Mouse (Mus musculus) gastrocnemius, postnatal 36 days (tissue): ENCODE measurements around the gene Myo1d. TPM values are rescaled to one million over a fixed set of nuclear protein-coding genes. Genes with fewer than 3 reads are reported as not detected.

Experiments
- DNase-seq, 2 experiments: peaks; one replicate each; pipeline ENCODE4 v3.0.0; 2022
- intact Hi-C: fragments of 180-260 bp; cut with DNase I; formaldehyde crosslinking; loops from one replicate; pipeline ENCODE4 v1.15.1; 2025
- total RNA-seq, 2 experiments: library from RNA; stranded (reverse); gene quantifications; 2 replicates each; pipeline ENCODE4 v1.2.3; 2021

The Myo1d gene
- total RNA-seq, 2 experiments from 2014 or later, result 3.0 to 3.5 TPM

DNA sequence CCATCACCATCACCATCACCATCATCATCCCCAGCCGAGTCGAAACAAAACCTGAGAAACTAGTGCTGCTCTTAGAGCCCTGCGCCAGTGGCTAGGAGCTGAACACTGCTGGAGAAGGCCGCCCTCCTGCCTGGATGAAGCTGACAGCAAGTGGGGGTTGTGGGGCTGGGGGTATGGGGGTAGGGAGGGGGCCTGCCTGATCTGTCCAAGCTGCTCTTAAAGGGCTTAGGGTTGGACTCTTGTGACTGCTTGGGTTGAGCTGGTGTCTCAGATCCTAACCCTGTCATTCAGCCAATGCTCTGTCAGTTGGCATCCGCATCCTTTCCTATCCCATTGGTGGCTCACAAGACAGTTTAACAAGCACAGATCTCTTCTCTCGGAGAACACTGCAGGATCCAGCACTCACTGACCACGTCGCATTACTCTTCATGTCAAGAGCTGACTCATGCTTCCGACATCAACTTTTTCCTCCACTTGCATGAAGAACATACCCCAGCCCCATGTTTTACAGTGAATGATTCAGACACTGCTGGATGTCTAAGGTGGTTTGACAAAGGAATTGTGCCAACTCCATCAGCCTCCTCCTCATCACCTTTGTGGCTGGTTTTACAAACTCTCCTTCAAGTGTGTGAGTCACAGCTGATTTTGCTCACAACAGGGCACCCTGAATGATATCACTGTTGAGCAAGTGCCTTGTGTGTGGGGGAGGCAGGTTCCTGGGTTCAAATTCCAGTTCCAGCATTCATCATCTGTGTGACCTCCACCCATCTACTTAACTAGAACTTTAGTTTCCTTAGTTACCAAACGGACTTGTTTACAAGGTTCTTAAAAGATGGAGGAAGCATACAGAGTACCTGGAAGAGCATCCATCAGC lies 150.6 kb downstream of the Myo1d start:
- intact Hi-C loops, result no loop called here

DNA sequence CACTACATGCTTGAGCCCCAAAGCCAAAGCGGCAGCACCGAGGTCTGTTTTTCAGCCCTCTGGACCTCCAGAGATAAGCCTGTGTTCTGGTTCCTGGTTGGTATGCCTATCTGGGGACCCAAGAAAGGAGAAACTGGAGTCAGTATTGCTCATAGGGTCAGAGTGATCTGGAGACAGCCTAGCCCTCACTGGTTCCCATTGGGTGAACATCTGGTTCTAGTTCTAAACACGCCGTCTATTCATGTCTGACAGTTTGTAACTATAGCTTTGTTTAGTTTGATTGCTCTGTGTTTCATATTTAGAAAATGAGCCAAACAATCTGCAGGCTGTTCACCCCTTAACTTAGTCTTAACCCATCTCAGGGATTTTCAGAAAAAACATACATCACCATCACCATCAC lies 151.2 kb downstream of the Myo1d start:
- no peak for DNase-seq
- intact Hi-C loops, result no loop called here

More for the DNA sequence above, 150.6 kb downstream of the Myo1d start:
- no peak for DNase-seq

DNA sequence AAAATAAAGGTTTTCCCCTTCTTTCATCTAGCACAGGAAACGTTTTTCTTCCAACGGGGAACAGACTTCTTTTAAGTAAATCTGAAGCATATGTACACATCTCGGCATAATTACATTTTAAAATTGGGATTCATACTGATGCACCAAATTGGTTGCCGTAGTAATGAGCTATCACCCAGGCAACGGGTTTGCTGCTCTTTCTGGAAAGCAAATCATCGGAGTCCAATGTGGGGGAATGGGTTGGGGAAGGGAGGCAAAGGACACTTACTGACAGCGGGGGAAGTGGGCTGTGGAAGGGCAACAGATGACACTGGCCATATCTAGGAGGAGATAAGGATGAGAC lies 156.8 kb downstream of the Myo1d start:
- intact Hi-C loops, result no loop called here
- no peak for DNase-seq

DNA sequence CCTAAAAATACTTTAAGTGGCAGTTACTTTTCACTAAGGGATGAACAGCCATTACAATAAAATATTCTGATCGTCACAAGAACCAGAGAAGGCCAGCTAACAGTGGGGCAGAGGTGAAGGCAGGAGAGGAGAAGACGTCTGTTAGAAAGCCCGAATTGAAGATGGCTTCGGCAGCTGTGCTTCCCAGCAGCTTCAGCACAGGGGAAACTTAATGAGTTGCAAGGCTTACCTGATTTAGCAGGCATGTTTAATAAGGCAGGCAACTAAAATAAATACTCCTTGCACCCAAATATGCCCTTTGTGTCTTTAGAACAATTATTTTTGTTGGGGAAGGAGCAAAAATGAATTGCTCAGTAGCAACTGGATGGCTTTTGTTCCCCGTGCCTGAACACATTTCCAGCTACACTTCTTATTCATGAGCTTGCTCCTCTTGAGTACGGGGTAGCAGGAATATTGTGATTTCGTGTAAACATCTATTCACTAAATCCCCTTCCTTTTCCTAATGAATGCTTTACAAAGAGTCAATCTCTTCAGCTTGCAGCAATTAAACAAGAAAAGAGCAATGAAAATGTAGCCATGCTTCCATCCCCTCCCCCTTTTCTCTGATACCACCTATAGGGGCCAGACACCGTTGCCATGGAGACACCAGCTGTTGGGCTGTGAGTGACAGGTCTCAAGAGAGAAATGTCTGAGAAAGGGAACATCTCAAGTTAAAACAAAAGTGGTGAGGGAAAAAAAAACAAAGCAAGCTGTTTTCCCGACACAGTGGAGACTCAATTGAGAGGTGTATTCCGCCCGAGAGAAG lies 157.4 kb downstream of the Myo1d start:
- no peak for DNase-seq
- intact Hi-C loops, result no loop called here

DNA sequence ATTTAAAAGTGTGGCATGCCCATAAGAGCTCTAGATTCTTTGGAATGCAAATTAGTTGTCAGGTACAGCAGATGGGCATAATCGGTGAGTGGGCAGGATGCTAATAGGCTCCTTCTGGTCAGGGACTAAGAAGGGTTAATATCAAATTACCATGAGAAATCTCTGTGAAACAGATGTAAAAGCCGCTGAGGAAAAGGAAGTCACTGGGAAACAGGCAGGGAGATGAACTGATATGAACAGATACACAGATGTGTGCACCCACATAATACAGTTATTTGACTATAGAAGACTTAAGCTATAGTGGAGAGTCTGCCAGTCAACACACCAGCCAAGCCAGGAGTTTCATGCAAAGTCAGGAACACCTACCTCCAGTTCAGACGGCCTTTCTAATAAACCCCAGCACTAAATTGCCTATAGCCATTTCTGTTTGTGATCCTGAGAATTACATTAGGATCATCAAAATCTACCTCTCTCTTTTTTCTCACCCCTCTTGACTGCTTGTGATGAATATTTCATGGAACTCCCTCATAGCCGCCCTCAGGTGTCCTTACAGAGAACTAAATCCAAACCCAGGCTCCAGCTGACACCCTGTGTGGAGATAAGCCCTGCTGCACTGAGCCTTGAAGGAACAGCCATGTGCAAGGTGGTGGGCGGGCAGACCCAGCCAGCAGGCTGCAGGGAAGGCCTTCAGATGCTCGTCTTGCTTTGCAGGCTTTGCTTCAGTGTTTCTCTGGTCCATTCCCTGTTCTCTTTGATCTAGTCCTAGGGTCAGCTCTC lies 164.7 kb downstream of the Myo1d start:
- intact Hi-C loops, result no loop called here
- DNase-seq, result no peak

DNA sequence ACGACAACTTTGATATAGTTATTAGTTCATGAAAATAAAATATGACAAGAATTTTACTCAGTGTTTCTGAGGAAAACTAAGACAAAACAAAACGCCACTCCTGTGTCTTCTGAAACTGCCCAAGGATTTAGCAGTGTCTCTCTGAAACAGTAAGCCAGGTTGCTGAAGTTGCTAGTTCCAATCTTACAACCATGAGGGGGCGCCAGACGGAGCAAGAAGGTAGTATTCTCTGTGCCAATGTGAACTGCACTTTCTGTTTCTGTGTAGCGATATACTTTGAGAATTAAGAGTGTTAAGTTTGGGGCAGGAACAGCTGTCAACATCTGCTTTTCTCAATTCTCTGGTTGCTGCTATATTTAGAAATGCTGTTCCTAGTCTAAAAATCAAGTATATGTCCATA lies 165.4 kb downstream of the Myo1d start:
- DNase-seq, result no peak
- intact Hi-C loops, result no loop called here

DNA sequence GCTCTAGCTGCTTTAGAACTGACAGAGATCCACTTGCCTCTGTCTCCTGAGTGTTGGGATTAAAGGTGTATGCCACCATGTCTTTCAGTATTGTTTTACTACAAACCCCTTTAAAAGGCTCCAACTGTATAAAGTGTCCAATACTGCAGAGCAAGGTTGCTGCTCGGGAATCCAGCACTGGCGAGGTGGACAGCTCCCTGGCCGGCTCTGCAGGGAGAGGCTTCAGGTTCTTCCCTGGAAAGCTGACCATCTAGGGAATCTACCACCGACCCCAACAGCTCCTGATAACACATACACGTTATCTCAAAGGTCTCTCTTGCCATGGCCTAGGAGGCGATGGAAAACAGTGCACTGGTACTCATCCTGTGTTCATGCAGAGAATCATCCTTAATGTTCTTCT lies 166.3 kb downstream of the Myo1d start:
- no peak for DNase-seq
- intact Hi-C loops, result no loop called here

DNA sequence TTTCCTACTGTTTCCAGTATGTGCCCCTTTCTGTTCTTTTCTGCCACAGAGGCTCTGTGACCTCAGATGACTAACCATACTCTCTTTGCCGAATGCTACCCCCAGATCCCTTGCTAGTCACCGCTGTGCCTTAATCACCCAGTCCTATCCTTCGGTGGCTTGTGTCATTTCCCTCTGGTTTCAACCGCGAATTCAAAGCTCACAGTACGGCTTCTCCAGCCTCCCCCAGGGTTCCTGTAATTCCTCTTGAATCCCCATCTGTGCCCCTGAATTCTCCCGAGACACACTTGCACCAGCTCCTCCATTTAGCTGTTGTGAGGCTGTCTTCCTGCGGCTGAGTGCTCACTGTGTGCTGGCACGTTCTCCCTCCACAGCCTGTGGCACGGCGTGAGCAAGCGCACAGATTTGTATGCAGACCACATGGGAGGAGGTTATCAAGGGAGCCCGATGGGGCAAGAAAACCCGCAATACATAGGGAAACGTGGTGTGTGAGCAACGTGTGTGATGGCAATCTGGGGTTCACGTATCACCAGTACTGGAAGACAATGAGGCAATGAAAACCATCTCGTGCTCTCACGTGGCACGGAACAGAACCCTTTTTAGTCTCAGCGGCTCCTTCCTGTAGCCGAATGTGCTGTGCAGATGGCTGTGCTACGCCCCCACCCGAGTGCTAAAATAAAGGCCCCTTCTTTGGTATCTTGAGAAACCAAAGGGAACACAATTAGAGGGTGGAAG lies 177.0 kb downstream of the Myo1d start:
- no peak for DNase-seq
- intact Hi-C loops, result no loop called here

DNA sequence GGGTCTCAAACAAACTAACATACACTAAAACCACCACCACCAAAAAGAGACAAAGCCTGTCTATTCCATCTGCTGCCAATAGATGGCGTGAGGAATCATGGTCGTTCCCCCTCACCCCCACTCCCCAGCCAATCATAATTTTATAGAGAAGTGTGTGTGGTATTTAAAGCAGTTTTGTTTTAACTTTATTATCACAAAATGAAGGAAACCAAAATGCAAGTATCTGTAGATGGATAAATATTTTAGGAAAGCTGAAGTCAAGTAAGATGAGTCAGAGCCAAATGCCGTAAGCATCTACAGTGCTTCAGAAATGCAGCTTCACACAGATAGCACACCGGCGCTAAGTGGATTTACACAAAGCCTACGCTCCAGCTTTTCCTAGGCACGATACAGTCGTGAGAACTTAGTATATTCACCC lies 177.8 kb downstream of the Myo1d start:
- intact Hi-C loops, result no loop called here

DNA sequence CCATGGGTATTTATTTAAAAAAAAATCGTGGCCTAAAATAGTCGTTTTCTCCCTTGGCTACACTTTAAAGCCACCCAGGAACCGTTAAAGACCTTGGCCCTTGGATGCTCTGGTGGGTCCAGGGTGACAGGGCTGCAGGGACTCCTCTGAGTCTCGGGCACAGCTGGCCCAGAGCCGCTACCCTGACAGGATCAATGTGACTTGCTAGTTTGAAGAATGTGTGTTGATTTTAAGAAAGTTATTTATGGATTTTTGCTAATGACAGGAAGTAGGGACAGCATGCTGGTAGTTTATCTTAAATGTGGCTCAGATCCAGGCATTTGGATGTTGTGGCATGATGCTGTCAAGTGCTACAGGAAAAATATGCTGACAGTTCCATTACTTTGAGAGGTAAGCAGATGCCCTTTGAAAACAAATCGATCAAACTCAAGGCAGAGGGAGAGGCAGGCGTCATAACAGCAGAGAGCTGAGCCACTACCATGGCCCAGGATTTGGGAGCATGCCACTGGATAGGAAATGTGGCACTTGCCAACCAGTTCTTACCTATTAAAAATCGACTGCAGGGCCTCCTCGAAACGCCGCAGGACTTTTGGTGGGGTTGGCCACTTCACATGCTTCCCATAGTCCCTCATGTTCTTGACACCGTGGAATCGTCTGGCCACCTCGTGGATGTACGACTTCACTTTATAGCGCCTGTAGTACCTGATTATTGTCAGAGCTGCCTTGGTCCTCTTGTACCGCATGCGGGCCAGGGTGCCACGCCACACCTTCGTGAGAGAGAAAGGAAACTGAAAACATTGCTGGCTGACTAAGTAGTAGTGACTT lies 178.6 kb downstream of the Myo1d start:
- no peak for DNase-seq
- intact Hi-C loops, result no loop called here

More for the DNA sequence above, 177.8 kb downstream of the Myo1d start:
- DNase-seq, result no peak

DNA sequence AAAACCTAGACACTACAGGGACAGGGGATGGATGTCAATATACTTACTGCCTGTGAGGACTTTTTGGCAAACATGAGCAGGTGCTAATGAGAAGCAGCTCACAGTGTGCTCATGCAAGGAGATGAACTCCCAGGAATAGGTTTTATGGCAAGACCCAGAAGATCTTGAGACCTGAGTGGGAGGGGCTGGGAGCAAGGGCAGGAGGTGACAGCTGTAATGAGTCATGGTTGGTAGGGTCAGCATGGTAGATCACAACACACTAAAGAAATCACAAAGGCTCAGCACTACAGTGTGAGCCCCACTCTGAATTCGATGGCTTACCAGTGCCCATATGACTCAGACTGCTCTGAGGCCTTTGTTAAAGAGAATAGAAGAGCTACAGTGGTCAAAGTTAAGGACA lies 184.3 kb downstream of the Myo1d start:
- no peak for DNase-seq
- intact Hi-C loops, result no loop called here

DNA sequence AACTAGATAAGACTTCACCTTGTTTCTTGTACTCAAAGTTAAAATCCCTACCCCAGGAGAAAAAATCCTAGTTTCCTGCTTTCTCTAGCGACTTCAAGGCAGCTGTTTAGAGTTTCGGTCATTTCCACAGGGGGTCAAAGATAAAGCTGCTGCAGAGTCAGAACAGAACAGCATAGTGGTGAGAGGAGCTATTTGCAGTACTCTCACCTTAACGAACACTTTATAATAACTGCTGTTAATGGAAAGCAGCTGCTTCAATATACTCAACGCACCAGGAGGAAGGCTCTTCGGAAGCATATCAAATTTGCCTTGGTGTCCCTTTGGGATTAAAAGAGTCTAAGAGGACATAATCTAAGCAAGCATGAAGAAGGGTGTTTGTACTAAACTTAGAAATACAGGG lies 190.4 kb downstream of the Myo1d start:
- intact Hi-C loops, result no loop called here

DNA sequence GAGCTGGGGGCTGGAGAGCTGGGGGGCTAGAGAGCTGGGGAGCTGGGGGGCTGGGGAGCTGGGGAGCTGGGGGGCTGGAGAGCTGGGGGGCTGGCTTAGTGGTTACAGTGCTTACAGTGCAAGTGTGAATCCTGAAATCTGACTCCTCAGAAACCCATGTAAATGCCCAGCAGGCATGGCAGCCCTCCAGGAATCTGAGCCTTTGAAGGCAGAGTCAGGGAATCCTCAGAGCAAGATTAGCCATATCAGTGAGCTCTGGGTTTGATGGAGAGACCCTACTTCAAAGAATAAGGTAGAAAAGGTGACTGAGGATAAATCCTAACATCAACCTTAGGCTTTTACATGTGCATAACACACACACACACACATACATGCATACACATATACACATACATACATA lies 194.1 kb downstream of the Myo1d start:
- intact Hi-C loops, result no loop called here
- no peak for DNase-seq

More for the DNA sequence above, 190.4 kb downstream of the Myo1d start:
- no peak for DNase-seq

DNA sequence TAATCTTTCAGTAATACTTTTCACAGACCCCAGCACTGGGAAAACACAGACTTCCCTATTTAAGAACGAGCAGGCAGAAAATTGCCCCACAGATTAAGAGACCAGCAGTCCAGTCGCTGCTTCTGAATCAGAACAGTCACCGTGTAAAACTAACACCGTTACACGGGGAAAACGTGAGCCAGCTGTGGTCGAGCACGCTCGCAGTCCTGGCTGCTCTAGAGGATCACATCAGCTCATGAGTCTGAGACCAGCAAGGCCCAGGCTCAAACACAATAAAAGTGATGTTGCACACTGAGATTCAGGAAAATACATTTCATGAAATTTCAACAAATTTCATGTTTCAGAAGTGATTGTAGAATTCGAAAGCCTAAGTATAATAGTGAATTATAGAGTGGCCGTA lies 194.6 kb downstream of the Myo1d start:
- intact Hi-C loops, result no loop called here
- no peak for DNase-seq

DNA sequence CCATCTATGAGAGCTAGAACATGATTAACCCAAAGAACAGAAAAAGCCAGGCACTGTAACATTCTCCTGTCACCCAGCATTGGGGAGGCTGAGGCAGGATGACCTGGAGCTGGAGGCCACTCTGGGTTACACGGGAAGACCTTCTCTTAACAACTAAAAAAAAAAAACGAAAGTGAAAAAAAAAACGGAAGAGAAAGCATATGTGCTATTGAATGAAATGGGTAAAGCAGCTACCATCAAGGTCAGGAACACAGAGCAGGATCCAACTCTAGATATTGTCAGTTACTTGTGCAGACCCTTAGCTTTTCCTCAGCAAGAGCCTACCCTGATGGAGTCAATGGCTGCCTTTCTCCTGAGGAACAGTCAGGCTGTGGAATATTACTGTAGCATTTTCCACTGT lies 199.3 kb downstream of the Myo1d start:
- intact Hi-C loops, result no loop called here
- no peak for DNase-seq

DNA sequence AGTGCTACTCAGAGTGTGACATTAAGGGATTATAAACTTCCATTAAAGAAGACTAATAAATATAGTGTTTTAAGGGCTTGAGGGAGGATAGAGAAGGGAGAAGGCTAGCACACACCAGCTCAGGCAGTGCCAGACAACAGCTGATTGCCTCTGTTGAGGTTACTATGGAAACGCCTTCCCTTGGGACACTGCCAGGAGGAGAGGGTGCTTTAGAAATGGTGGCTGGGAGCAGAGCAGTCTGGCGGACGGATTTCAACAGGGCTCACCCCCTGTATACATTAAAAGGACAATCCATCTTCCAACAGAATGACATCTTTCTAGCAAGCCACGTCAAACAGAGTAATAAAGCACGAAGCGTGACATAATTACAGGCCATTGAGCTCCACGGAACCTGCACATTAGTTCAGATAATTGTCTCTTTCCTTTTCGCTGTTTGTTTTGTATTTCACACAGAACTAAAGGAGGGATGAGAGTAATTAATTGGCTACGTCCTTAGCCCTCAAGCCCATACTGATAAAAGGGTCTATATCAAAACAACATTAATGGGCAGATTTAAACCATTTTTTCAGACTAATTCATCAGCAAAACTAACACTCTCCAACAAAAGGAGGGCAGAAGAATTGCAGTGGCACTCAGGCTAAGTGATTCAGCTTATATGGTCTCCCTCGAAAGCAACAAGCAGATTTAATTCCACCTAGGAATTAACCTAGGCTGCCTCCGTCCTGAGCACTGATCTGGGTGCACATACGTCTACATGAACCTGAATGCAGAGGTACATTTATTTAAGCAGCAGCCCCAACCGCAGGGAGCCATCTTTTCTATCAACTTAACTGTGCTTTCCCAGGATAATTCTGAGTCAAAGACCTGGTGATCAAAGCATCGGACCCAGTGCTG lies 201.8 kb downstream of the Myo1d start:
- intact Hi-C loops, result no loop called here
- DNase-seq, result peak in 1 of 2 experiments; percentile 12

DNA sequence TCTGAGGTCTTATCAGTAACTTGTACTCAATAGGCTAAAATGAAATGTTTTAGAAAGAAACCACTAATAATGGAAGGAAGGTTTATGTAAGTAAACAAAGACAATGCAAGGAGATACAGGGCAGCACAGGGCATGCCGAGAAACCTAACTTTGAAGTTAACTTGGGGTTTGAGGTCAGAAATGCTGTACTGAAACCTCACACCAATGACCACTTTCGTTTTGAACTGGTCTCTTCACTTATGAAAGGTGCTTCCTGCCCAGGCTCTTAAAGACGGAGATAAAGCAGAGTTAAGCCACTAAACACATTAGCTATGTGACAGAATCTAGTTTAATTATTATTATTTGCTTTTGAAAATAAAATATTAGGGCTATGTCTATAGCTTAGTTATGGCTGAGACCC lies 204.0 kb downstream of the Myo1d start:
- DNase-seq, result no peak
- intact Hi-C loops, result no loop called here

DNA sequence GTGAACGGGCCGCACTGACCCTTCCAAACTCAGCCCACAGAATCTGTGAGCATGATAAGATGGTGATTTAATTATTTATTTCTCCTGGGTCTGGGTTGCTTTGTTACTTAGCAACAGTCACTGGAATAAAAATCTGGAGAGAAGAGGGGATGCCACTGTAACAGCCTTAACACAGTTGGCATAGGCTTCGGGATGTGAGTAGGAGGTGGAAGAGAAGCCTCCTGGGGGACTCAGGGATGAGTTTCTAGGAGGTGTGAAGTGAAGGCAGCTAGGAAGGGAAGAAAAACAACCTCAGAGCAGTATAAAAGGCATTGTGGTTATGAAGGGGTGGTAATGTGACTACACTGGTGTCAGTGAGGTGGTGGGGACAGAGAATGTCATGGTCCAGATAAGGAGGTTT lies 213.5 kb downstream of the Myo1d start:
- no peak for DNase-seq
- intact Hi-C loops, result no loop called here
